Comparison of ENCODE assay signal across 21 mouse cellular contexts in genomic region chr9:96756638-96757435, GRCm38 (mm10). TPM values are rescaled to one million over a fixed set of nuclear protein-coding genes. Genes with fewer than 3 reads are reported as not detected.
DNase-seq lines count a peak whose midpoint lies in the region; ATAC-seq and TF ChIP-seq lines count a peak whose summit lies in the region.
"Had no signal": no experiment of that assay in that cellular context is flagged by ENCODE, and none has a peak within 500 bp of the region (broad histone marks: within the 10 kb centered on the region; RNA-seq: fewer than 3 reads in every experiment).

No protein-coding gene starts in this region.

- TF ChIP-seq CTCF in C2C12 (IDR thresholded peaks at IDR 0.05; ENCODE audit: control insufficient read depth, insufficient read depth, insufficient read length) (no peak), MEL (IDR thresholded peaks at IDR 0.05 in 2 of 3, conservative IDR thresholded peaks at IDR 0.05 in 1 of 3; ENCODE audit: control insufficient read depth in 1 of 3, insufficient read depth in 1 of 3, low read depth in 2 of 3, low read length in 3 of 3, poor library complexity in 1 of 3, severe bottlenecking in 1 of 3) (no peak; a peak in 1 of 6 replicates)

- no peak overlapping the region for H3K4me2 ChIP-seq in forebrain, embryonic 15.5 days (replicated peaks)
- H3K4me2 ChIP-seq: heart, embryonic 13.5 days; hindbrain, embryonic 14.5 days had no signal

- H3ac ChIP-seq in C2C12 (ENCODE audit: control insufficient read depth, insufficient read length, low read depth): no peak overlapping the region

- WGBS in forebrain, embryonic 15.5 days: 92% methylated on average over 9 of the region's 9 CpGs

- TF ChIP-seq POLR2A in MEL (IDR thresholded peaks at IDR 0.05; ENCODE audit: control insufficient read depth in 1 of 2, insufficient read depth in 1 of 2, low read depth in 1 of 2, low read length in 2 of 2, poor library complexity in 1 of 2): no peak

- H3K36me3 ChIP-seq in C2C12 (ENCODE audit: control insufficient read depth, insufficient read depth) (no peaks in the 10 kb centered on the region), MEL (ENCODE audit: control insufficient read depth in 1 of 2, insufficient read depth in 2 of 2, low read length in 2 of 2) (peaks cover 0 to 7% of the 10 kb centered on the region in 2 experiments; a peak in 2 of 4 replicates)
- no peaks in the 10 kb centered on the region for H3K36me3 ChIP-seq in forebrain, embryonic 15.5 days
- H3K36me3 ChIP-seq: heart, embryonic 13.5 days had no signal

- H3K4me3 ChIP-seq in C2C12 (ENCODE audit: insufficient read depth, poor library complexity, severe bottlenecking) (no peak overlapping the region), MEL (ENCODE audit: control insufficient read depth in 1 of 2, insufficient read depth in 1 of 2, low read depth in 2 of 2, low read length in 2 of 2) (no peak overlapping the region)
- no peak overlapping the region for H3K4me3 ChIP-seq in forebrain, embryonic 15.5 days
- H3K4me3 ChIP-seq: heart, embryonic 13.5 days had no signal

- H3K4me1 ChIP-seq in MEL (ENCODE audit: control insufficient read depth in 1 of 2, insufficient read depth in 2 of 2, low read length in 2 of 2): peaks cover 0 to 10% of the 10 kb centered on the region in 2 experiments; a peak in 3 of 4 replicates
- H3K4me1 ChIP-seq in forebrain, embryonic 15.5 days: peaks cover 3% of the 10 kb centered on the region; the same call in 1 of the 2 replicates

- no peak overlapping the region for H3K27ac ChIP-seq in MEL (ENCODE audit: control insufficient read depth, low read depth, low read length)
- H3K27ac ChIP-seq in forebrain, embryonic 15.5 days (replicated peaks): no peak overlapping the region
- H3K27ac ChIP-seq: heart, embryonic 13.5 days; hindbrain, embryonic 14.5 days; hindbrain, postnatal 0 days had no signal

- no peaks in the 10 kb centered on the region for H3K9me3 ChIP-seq in MEL (replicated peaks; ENCODE audit: insufficient read depth, low read length)
- no peaks in the 10 kb centered on the region for H3K9me3 ChIP-seq in forebrain, embryonic 15.5 days
- H3K9me3 ChIP-seq: heart, embryonic 13.5 days had no signal

- H3K27me3 ChIP-seq in C2C12 (ENCODE audit: control insufficient read depth, insufficient read depth, insufficient read length): no peaks in the 10 kb centered on the region
- no peaks in the 10 kb centered on the region for H3K27me3 ChIP-seq in MEL (ENCODE audit: control insufficient read depth in 1 of 2, insufficient read depth in 2 of 2, low read length in 2 of 2)
- H3K27me3 ChIP-seq in forebrain, embryonic 15.5 days: no peaks in the 10 kb centered on the region
- H3K27me3 ChIP-seq: heart, embryonic 13.5 days had no signal

- no peak for TF ChIP-seq RAD21 in MEL (IDR thresholded peaks at IDR 0.05; ENCODE audit: low read depth, low read length)

- TF ChIP-seq EP300 in MEL (IDR thresholded peaks at IDR 0.05; ENCODE audit: low read depth in 1 of 2, low read length in 2 of 2): peak; percentile 72 to 73

- DNase-seq in MEL (ENCODE audit: low read depth, low spot score): peak; percentile 38
- no peak for DNase-seq in heart, adult 11 months
- DNase-seq in spleen, postnatal 14 days (ENCODE audit: low spot score in 2 of 2): no peak
- DNase-seq: adrenal gland, adult 8-10 months; adrenal gland, postnatal 36 days; cerebellum, adult 18-20 months; cerebellum, adult 9-10 months; cerebellum, postnatal 14 days; gastrocnemius, postnatal 14 days; heart, postnatal 14 days; heart, postnatal 4 days; kidney, adult 2 months had no signal

- peaks cover 2% of the 10 kb centered on the region for H3K79me3 ChIP-seq in C2C12 (ENCODE audit: low read depth)

- H3K79me2 ChIP-seq in C2C12 (ENCODE audit: control insufficient read depth, insufficient read depth) (peaks cover 12% of the 10 kb centered on the region), MEL (ENCODE audit: control insufficient read depth, insufficient read depth, low read length, poor library complexity) (no peaks in the 10 kb centered on the region)

- no peak overlapping the region for H3K9ac ChIP-seq in MEL (ENCODE audit: control insufficient read depth, low read depth, low read length, poor library complexity, severe bottlenecking)
- H3K9ac ChIP-seq in forebrain, embryonic 15.5 days (replicated peaks): no peak overlapping the region
- H3K9ac ChIP-seq: heart, embryonic 13.5 days; hindbrain, embryonic 14.5 days had no signal

- peak; percentile 27; the same call in 1 of the 2 replicates for ATAC-seq in megakaryocyte-erythroid progenitor cell, adult 5-6 weeks (replicated peaks; ENCODE audit: low FRiP score, low TSS enrichment, poor library complexity, severe bottlenecking)
- no peak for ATAC-seq in forebrain, embryonic 15.5 days (replicated peaks)
- ATAC-seq: activated CD4-positive, CD25-positive, alpha-beta regulatory T cell, adult 4 months; forebrain, embryonic 14.5 days; hindbrain, postnatal 0 days; intestine, postnatal 0 days had no signal

TF ChIP-seq in C2C12, 6 proteins besides CTCF, POLR2A, EP300 and RAD21:
- no peak for TF ChIP-seq FOSL1 (IDR thresholded peaks at IDR 0.05; ENCODE audit: insufficient read depth, low read length, poor library complexity, severe bottlenecking)
- TF ChIP-seq USF1 (IDR thresholded peaks at IDR 0.05; ENCODE audit: low read depth): peak; percentile 84
- no peak for TF ChIP-seq MYOG (IDR thresholded peaks at IDR 0.05; ENCODE audit: control insufficient read depth, extremely low read depth, insufficient read length)
- TF ChIP-seq MYOD1 (IDR thresholded peaks at IDR 0.05; ENCODE audit: control insufficient read depth, insufficient read length, low read depth): peak; percentile 36
- TF ChIP-seq MAX (IDR thresholded peaks at IDR 0.05): peak; percentile 38
- TF ChIP-seq CEBPB (IDR thresholded peaks at IDR 0.05; ENCODE audit: low read depth): peak; percentile 7

TF ChIP-seq in MEL, 35 proteins besides CTCF, POLR2A, EP300 and RAD21:
- no peak for TF ChIP-seq NELFE (IDR thresholded peaks at IDR 0.05; ENCODE audit: low read depth, low read length)
- TF ChIP-seq TCF12 (IDR thresholded peaks at IDR 0.05; ENCODE audit: low read depth, low read length): peak; percentile 90
- TF ChIP-seq MEF2A (IDR thresholded peaks at IDR 0.05; ENCODE audit: extremely low read depth, insufficient replicate concordance, low read depth, low read length, poor library complexity, severe bottlenecking): peak; percentile 92; the same call in 1 of the 2 replicates
- no peak for TF ChIP-seq MAZ (IDR thresholded peaks at IDR 0.05; ENCODE audit: low read depth, low read length)
- no peak for TF ChIP-seq POLR2AphosphoS5 (IDR thresholded peaks at IDR 0.05; ENCODE audit: borderline replicate concordance, low read depth, low read length)
- peak; percentile 51; the same call in 1 of the 2 replicates for TF ChIP-seq USF1 (IDR thresholded peaks at IDR 0.05; ENCODE audit: low read depth, low read length)
- no peak for TF ChIP-seq TBP (IDR thresholded peaks at IDR 0.05; ENCODE audit: low read depth, low read length)
- peak; percentile 33; the same call in 1 of the 2 replicates for TF ChIP-seq MYC (IDR thresholded peaks at IDR 0.05; ENCODE audit: low read depth, low read length)
- TF ChIP-seq POLR2AphosphoS2 (IDR thresholded peaks at IDR 0.05; ENCODE audit: low read length): no peak
- no peak for TF ChIP-seq ELF1 (IDR thresholded peaks at IDR 0.05; ENCODE audit: low read depth, low read length)
- TF ChIP-seq TAL1 (IDR thresholded peaks at IDR 0.05; ENCODE audit: low read length): 0 out of 2 replicates have a peak, but pooled peaks have one; percentile 25
- TF ChIP-seq USF2 (IDR thresholded peaks at IDR 0.05; ENCODE audit: borderline replicate concordance in 1 of 2, insufficient read depth in 1 of 2, low read depth in 1 of 2, low read length in 2 of 2): no peak
- TF ChIP-seq ETS1 (IDR thresholded peaks at IDR 0.05; ENCODE audit: low read depth, low read length): peak; percentile 74
- TF ChIP-seq CHD2 (IDR thresholded peaks at IDR 0.05; ENCODE audit: low read length): no peak
- no peak for TF ChIP-seq SMC3 (IDR thresholded peaks at IDR 0.05; ENCODE audit: low read depth, low read length)
- TF ChIP-seq CHD1 (IDR thresholded peaks at IDR 0.05; ENCODE audit: low read depth, low read length): no peak
- no peak for TF ChIP-seq HCFC1 (IDR thresholded peaks at IDR 0.05; ENCODE audit: low read depth, low read length)
- TF ChIP-seq BHLHE40 (IDR thresholded peaks at IDR 0.05; ENCODE audit: borderline replicate concordance, low read depth, low read length): peak; percentile 49; the same call in 1 of the 2 replicates
- TF ChIP-seq MAX (IDR thresholded peaks at IDR 0.05; ENCODE audit: low read length): peak; percentile 50; the same call in 1 of the 2 replicates
- no peak for TF ChIP-seq ZKSCAN1 (IDR thresholded peaks at IDR 0.05; ENCODE audit: low read depth, low read length)
- TF ChIP-seq GATA1 (IDR thresholded peaks at IDR 0.05; ENCODE audit: low read depth, low read length): peak; percentile 77; the same call in 1 of the 2 replicates
- TF ChIP-seq RCOR1 (IDR thresholded peaks at IDR 0.05; ENCODE audit: low read depth, low read length): peak; percentile 66
- peak; percentile 51 for TF ChIP-seq SIN3A (IDR thresholded peaks at IDR 0.05; ENCODE audit: low read length)
- peak; percentile 54; the same call in 1 of the 2 replicates for TF ChIP-seq MXI1 (IDR thresholded peaks at IDR 0.05; ENCODE audit: low read depth, low read length)

RNA-seq across cellular contexts. Expression of gene Zbtb38, which starts 4.2 kb away (rescaled TPM):
- polyA plus RNA-seq in C2C12 (2012; fragmentation: generic; extraction: Trizol): 10.0 TPM
- 10.9 TPM in 2 replicates for total RNA-seq in MEL (2012; rRNA removed)
- polyA plus RNA-seq in MEL (2012; ENCODE audit: insufficient read depth in 1 of 2, insufficient read length in 2 of 2, low read depth in 1 of 2, low replicate concordance in 2 of 2, missing spikeins in 1 of 2): 10 to 100 TPM; 12.2 to 65.0 TPM
- total RNA-seq in megakaryocyte-erythroid progenitor cell, adult 5-6 weeks (2014; fragmentation: Nextera tagmentation): 17.4 and 28.9 TPM in 2 replicates
- total RNA-seq in megakaryocyte-erythroid progenitor cell, adult 5-6 weeks (2017): 21.1 and 38.7 TPM in 2 replicates
- 48.2 and 51.0 TPM in 2 replicates for polyA plus RNA-seq in forebrain, embryonic 15.5 days (2015; fragmentation: Nextera tagmentation; extraction: Ambion mirVana)
